Mouse (Mus musculus) lung, postnatal 4 days (tissue): ENCODE measurements around the gene Ghr.
A peak's percentile ranks its signal among the peaks of the same experiment; 100 is the strongest.

ENCODE experiments used
- DNase-seq, 2 experiments: peaks; one replicate each; pipeline ENCODE4 v3.0.0; 2021

Ghr gene

GRCm38 (mm10) chr15:3582807-3583636 lies at the start of gene Ghr:
Ghr (minus strand) TSS chr15:3583492.
- DNase-seq: peak; percentile 91 to 92

GRCm38 (mm10) chr15:3622746-3623145 lies 39.5 kb upstream of the Ghr start:
- no peak for DNase-seq

GRCm38 (mm10) chr15:3620368-3620767 lies 37.1 kb upstream of the Ghr start:
- DNase-seq: no peak

- no peak for DNase-seq
Observed at GRCm38 (mm10) chr15:3618311-3618710, 35.0 kb upstream of the Ghr start.

- no peak for DNase-seq
Observed at GRCm38 (mm10) chr15:3611961-3612360, 28.7 kb upstream of the Ghr start.

- DNase-seq: no peak
Observed at GRCm38 (mm10) chr15:3607951-3608350, 24.7 kb upstream of the Ghr start.

- DNase-seq: no peak
Observed at GRCm38 (mm10) chr15:3602098-3602486, 18.8 kb upstream of the Ghr start.

- DNase-seq: no peak
Observed at GRCm38 (mm10) chr15:3601422-3602097, 18.3 kb upstream of the Ghr start.

GRCm38 (mm10) chr15:3587879-3588278 lies 4.6 kb upstream of the Ghr start:
- DNase-seq: no peak

- DNase-seq: no peak
Observed at GRCm38 (mm10) chr15:3584361-3584760, 1.1 kb upstream of the Ghr start.

GRCm38 (mm10) chr15:3581861-3582806 lies 1.2 kb downstream of the Ghr start:
- peak; percentile 60 to 67 for DNase-seq

GRCm38 (mm10) chr15:3581337-3581736 lies 2.0 kb downstream of the Ghr start:
- peak in 1 of 2 experiments; percentile 4 for DNase-seq

- peak; percentile 64 to 74 for DNase-seq
Observed at GRCm38 (mm10) chr15:3580216-3580615, 3.1 kb downstream of the Ghr start.

- DNase-seq: no peak
Observed at GRCm38 (mm10) chr15:3578286-3578980, 4.9 kb downstream of the Ghr start.

- no peak for DNase-seq
Observed at GRCm38 (mm10) chr15:3569178-3569903, 14.0 kb downstream of the Ghr start.

- DNase-seq: no peak
Observed at GRCm38 (mm10) chr15:3564570-3564969, 18.7 kb downstream of the Ghr start.

GRCm38 (mm10) chr15:3563929-3564516 lies 19.3 kb downstream of the Ghr start:
- no peak for DNase-seq

GRCm38 (mm10) chr15:3563473-3563872 lies 19.8 kb downstream of the Ghr start:
- DNase-seq: no peak

- DNase-seq: no peak
Observed at GRCm38 (mm10) chr15:3558524-3558923, 24.8 kb downstream of the Ghr start.

GRCm38 (mm10) chr15:3544289-3544688 lies 39.0 kb downstream of the Ghr start:
- DNase-seq: no peak

GRCm38 (mm10) chr15:3536309-3536900 lies 46.9 kb downstream of the Ghr start:
- DNase-seq: no peak
